Mouse (Mus musculus): ENCODE measurements around the gene Slc19a1.

Gene Slc19a1

DNA sequence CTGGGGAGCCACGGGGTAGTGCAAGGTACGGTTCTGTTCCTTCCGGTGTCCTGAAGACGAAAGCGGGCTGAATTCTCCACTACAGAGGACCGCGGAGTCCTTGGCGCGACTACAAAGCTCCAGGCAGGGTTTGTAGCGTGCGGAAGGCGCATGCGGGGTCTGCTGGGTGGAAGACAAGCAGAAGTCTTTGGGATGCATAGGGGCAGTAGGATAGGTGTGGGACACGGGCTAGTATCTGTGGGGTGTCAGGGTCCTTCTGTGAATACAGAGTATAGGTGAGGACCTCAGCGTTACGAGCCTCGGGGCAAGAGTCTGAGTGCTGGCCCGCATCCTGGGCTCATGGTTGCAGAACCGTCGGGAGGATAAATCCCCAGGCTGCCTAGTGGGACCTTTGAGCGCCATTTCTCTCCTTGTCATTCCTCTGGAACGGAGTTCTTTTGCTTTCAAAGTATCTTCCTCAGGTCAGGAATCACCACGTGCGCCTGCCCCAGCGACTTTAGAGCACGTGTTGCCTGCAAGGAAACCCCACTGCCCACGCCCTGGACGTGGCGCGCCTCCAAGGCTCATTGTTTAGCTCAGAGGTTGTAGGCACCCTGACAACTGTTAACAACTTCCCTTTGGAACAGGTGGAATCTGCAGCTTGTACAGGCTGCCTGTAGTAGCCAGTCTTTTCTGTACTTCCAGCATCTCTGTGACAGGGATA, 1.4 kb downstream of the Slc19a1 start:
- peak; percentile 73 for DNase-seq

- no peak for DNase-seq
These were observed 3.4 kb downstream of the Slc19a1 start for GRCm38 (mm10) chr10:77035487-77035886.

DNA sequence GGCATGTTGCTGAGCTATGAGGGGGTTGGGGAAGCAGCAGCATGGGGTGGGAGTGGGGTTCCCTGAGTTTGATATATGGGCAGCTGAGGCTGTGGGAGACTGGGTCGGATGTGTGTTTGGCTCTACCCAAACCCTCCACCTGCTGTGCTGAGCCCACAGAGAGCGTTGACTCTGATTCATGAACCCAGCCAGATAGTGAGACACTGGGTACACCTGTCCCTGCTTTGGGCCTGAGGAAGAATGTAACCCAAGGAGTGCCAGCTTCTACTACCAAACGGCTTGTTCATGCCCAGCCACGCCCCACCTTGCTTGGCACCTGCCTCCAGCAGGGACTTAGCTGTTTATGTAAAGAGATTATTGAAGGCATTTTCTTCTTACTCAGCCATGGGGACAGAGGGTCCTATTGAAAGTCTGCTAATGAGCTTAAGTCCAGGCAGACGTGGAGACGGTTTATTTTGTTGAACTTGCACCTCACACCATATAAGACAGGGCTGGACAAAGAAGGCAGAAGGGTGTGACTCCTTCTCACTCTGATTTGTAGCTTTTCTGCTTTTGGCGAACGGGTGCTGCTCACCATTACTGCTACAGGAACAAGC, 6.6 kb downstream of the Slc19a1 start:
- no peak for DNase-seq

GRCm38 (mm10) chr10:77048196-77048595, 16.2 kb downstream of the Slc19a1 start:
- DNase-seq: no peak

GRCm38 (mm10) chr10:77048606-77049005, 16.6 kb downstream of the Slc19a1 start:
- DNase-seq: no peak

- no peak for DNase-seq
These were observed 24.7 kb downstream of the Slc19a1 start for GRCm38 (mm10) chr10:77056768-77057167.

DNA sequence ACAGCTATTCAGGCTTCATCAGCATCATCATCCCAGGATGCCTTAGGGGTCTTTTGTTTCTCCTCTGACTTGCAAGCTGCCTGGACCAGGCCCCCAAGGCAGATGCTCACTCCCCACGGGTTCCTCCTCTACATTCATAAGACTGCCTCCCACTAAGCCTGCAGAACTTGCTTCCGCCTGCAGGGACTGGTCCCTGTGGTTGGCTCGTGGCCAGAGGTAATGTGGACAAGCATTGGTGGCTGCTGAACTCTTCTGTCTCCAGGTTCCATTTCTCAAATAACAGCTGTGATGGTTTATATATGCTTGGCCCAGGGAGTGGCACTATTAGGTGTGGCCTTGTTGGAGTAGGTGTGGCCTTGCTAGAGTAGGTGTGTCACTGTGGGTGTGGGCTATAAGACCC, 29.4 kb downstream of the Slc19a1 start:
- DNase-seq: no peak

GRCm38 (mm10) chr10:77062393-77063010, 30.5 kb downstream of the Slc19a1 start:
- no peak for DNase-seq

- no peak for DNase-seq
These were observed 32.2 kb downstream of the Slc19a1 start for GRCm38 (mm10) chr10:77064239-77064638.

DNA sequence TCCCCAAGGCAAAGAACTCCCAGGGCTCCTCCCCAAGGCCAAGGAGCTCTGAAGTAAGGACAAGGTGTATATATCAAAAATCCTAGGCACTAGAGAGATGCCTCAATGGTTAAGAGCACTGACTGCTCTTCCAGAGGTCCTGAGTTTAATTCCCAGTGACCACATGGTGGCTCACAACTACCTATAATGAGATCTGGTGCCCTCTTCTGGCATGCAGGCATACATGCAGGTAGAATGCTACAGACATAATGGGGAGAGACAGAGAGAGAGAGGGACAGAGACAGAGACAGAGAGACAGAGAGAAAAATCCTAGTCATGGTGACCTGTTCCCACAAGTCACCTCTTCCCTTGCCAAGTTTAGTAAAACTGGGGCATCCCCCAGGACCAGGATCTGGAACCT, 32.6 kb downstream of the Slc19a1 start:
- DNase-seq: no peak

DNA sequence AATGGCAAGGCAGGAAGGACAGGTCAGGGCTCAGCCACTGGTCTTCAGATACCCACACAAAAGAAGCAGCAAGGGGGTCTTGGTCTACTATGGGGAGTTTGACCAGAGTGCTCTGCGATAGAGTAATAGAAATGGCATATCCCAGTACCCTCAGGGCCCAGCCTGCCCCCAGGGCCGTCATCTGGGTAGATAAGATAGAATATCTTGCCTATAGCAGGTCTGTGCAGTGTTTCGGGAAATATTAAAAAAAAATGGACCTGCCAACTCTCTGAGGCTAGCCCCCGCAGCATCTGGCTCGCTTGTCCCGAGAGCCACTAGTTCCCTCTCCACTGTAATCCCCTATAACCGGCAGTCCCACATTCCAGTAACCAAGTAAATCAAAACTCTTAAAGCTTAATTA, 36.4 kb downstream of the Slc19a1 start:
- DNase-seq: no peak

- peak; percentile 67 for DNase-seq
These were observed 38.0 kb downstream of the Slc19a1 start for GRCm38 (mm10) chr10:77070072-77070471.

- peak; percentile 68 for DNase-seq
These were observed 42.4 kb downstream of the Slc19a1 start for GRCm38 (mm10) chr10:77074276-77074974.

DNA sequence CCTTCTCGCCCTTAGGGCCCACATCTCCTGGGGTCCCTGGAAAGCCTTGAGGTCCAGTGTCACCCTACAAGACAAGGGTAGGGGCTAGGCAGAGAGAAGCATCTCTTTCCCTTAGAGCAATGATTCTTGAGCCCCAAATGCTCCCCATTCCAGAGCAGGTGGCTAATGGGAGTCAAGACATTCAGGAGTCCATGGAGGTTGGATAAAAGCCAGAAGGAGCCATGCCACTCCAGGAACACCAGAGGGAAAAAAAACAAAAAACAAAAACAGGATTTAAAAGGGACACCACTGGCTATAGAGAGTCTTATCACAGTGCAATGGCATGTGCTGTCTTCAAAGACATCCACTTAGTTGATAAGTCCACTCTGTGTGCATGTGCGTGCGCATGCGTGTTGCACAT, 46.4 kb downstream of the Slc19a1 start:
- no peak for DNase-seq

- no peak for DNase-seq
These were observed 46.9 kb downstream of the Slc19a1 start for GRCm38 (mm10) chr10:77078961-77079360.

- DNase-seq: peak; percentile 71
These were observed 50.4 kb downstream of the Slc19a1 start for GRCm38 (mm10) chr10:77082453-77082852.

DNA sequence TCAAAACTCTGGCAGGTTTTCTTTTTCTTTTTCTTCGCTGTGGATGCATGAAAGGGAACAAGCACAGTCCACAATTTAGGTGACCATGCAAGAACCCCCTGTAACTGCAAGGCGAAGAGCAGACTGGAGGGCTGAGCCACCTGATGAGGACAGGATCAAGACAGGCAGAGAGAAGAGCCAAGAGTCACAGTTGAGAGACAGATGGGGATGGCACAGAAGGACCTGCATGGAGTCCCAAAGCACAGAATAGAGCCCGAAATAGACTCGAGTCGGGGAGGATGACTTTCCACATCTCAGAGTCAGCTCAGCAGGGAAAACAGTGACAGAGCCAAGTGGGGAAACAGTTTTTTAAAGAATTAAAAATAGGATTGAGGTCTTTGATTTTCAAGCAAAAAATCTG, 50.9 kb downstream of the Slc19a1 start:
- no peak for DNase-seq

DNA sequence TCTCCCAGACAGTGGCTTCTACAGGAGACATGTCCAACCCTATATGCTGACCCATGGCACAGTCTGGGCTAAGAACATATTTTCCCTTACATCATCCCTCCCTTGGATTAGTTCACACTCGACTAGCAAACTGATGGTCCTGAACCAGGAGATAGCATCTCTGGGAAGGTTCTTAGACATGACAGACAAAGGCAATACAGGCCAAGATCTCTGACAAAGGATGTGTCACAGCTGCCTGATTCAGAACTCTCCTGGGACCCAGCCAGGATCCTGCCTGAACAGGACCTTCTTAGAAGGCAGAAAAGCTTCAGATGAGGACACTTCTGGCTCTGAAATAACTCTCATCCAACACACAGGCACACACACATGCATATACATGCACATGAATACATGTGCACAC, 52.5 kb downstream of the Slc19a1 start:
- DNase-seq: no peak

- DNase-seq: no peak
These were observed 57.3 kb downstream of the Slc19a1 start for GRCm38 (mm10) chr10:77089336-77089735.

DNA sequence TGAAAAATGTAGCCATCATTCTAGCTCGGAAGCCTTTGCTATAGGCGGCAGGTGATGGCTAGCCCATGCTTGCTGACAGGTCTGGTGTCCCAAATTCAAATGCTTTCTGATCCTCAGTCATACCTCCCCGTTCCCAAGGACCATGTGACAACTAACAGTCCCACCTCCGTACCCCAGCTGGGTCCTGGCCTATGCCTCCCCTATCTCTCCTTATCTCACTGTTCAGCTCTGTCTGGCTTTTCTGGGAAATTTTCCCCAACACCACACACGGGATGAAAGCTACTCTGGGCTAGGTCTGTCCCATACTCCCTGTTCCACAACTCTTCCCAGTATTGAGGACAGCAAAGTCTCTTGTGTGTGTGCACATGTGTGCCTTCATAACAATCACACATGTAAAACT, 58.0 kb downstream of the Slc19a1 start:
- DNase-seq: no peak

GRCm38 (mm10) chr10:77091538-77092097, 59.6 kb downstream of the Slc19a1 start:
- no peak for DNase-seq

- no peak for DNase-seq
These were observed 61.8 kb downstream of the Slc19a1 start for GRCm38 (mm10) chr10:77093817-77094216.

- DNase-seq: no peak
These were observed 63.6 kb downstream of the Slc19a1 start for GRCm38 (mm10) chr10:77095666-77096065.

All from cerebellum, adult 11-12 months (tissue).